Mouse (Mus musculus): Measurements from ENCODE around the gene Rasl11b.
A peak's percentile ranks its signal among the peaks of the same experiment; 100 is the strongest.

The Rasl11b gene

GRCm38 (mm10) chr5:74161297-74161926, 33.7 kb upstream of the Rasl11b start:
- H3K36me3 ChIP-seq (ENCODE audit: insufficient read depth, low read length), result no peaks in the 10 kb centered on the region
- peaks cover 11% of the 10 kb centered on the region; the same call in 1 of the 2 replicates for H3K27me3 ChIP-seq (ENCODE audit: insufficient read depth, low read length)
- TF ChIP-seq NANOG (IDR thresholded peaks at IDR 0.05; ENCODE audit: borderline replicate concordance, low read length) (no peak), POU5F1 (IDR thresholded peaks at IDR 0.05; ENCODE audit: borderline replicate concordance, low read length) (no peak), CTCF (conservative IDR thresholded peaks at IDR 0.05; ENCODE audit: low read length) (no peak)
- H3K4me1 ChIP-seq (replicated peaks; ENCODE audit: low read depth, low read length), result peaks cover 12% of the 10 kb centered on the region
- H3K4me3 ChIP-seq (replicated peaks; ENCODE audit: low read length), result peak overlapping the region; percentile 57
- no peaks in the 10 kb centered on the region; the same call in 1 of the 2 replicates for H3K9me3 ChIP-seq (ENCODE audit: low read length)

DNA sequence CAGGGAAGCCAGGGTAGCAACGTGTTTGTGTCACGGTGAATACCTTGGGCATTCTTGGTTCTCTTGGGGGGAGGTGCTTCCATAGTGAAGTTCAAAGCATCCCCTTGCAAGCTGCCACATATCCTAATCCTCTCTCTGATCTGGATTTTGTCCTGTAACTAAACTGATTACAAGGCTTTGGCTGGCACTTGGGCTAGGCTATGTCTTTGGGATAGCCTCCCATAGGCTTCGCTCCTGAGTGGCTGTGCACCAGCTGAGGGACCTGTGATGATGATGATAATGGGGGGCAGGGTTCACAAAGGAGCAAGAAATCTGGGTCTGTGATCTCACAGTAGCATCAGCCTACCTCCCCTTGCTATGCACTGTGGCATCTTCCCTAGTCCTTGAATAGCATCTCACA, 33.1 kb upstream of the Rasl11b start:
- peaks cover 12% of the 10 kb centered on the region for H3K4me1 ChIP-seq (replicated peaks; ENCODE audit: low read depth, low read length)
- H3K27me3 ChIP-seq (ENCODE audit: insufficient read depth, low read length), result peaks cover 11% of the 10 kb centered on the region; the same call in 1 of the 2 replicates
- no peaks in the 10 kb centered on the region for H3K36me3 ChIP-seq (ENCODE audit: insufficient read depth, low read length)
- TF ChIP-seq POU5F1 (IDR thresholded peaks at IDR 0.05; ENCODE audit: borderline replicate concordance, low read length) (no peak), CTCF (conservative IDR thresholded peaks at IDR 0.05; ENCODE audit: low read length) (no peak), NANOG (IDR thresholded peaks at IDR 0.05; ENCODE audit: borderline replicate concordance, low read length) (no peak)
- H3K9me3 ChIP-seq (ENCODE audit: low read length), result no peaks in the 10 kb centered on the region; the same call in 1 of the 2 replicates
- peak overlapping the region; percentile 57 for H3K4me3 ChIP-seq (replicated peaks; ENCODE audit: low read length)

GRCm38 (mm10) chr5:74163141-74163540, 31.9 kb upstream of the Rasl11b start:
- TF ChIP-seq NANOG (IDR thresholded peaks at IDR 0.05; ENCODE audit: borderline replicate concordance, low read length), result no peak
- no peak for TF ChIP-seq CTCF (conservative IDR thresholded peaks at IDR 0.05; ENCODE audit: low read length)
- TF ChIP-seq POU5F1 (IDR thresholded peaks at IDR 0.05; ENCODE audit: borderline replicate concordance, low read length), result no peak
- Histone ChIP-seq H3K4me3 (replicated peaks; ENCODE audit: low read length) (no peak overlapping the region), H3K4me1 (replicated peaks; ENCODE audit: low read depth, low read length) (peaks cover 12% of the 10 kb centered on the region), H3K9me3 (ENCODE audit: low read length) (no peaks in the 10 kb centered on the region; the same call in 1 of the 2 replicates), H3K27me3 (ENCODE audit: insufficient read depth, low read length) (peaks cover 11% of the 10 kb centered on the region; the same call in 1 of the 2 replicates), H3K36me3 (ENCODE audit: insufficient read depth, low read length) (no peaks in the 10 kb centered on the region)

DNA sequence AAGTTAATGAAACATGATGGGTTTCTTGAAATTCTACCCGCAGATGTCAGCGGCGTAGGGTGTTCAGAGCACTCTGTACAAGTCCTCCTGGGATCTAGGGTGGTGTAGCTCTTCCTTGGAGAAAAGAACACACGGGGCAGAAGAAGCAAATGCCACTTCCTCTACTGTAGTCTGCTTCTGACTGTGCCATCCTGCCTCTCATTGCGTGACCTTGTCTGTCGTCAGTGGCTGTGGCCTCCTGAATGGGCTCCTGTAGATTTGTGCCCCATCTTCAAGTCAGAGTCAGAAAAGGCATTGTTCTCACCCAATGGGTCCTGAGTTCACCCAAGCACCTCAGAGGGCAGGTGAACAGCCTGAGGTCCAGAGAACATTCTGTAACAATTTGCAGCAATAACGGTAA, 30.5 kb upstream of the Rasl11b start:
- TF ChIP-seq NANOG (IDR thresholded peaks at IDR 0.05; ENCODE audit: borderline replicate concordance, low read length), result no peak
- TF ChIP-seq POU5F1 (IDR thresholded peaks at IDR 0.05; ENCODE audit: borderline replicate concordance, low read length), result no peak
- no peak for TF ChIP-seq CTCF (conservative IDR thresholded peaks at IDR 0.05; ENCODE audit: low read length)
- Histone ChIP-seq H3K27me3 (ENCODE audit: insufficient read depth, low read length) (peaks cover 11% of the 10 kb centered on the region; the same call in 1 of the 2 replicates), H3K9me3 (ENCODE audit: low read length) (no peaks in the 10 kb centered on the region), H3K36me3 (ENCODE audit: insufficient read depth, low read length) (no peaks in the 10 kb centered on the region), H3K4me1 (replicated peaks; ENCODE audit: low read depth, low read length) (peaks cover 11% of the 10 kb centered on the region), H3K4me3 (replicated peaks; ENCODE audit: low read length) (no peak overlapping the region)

DNA sequence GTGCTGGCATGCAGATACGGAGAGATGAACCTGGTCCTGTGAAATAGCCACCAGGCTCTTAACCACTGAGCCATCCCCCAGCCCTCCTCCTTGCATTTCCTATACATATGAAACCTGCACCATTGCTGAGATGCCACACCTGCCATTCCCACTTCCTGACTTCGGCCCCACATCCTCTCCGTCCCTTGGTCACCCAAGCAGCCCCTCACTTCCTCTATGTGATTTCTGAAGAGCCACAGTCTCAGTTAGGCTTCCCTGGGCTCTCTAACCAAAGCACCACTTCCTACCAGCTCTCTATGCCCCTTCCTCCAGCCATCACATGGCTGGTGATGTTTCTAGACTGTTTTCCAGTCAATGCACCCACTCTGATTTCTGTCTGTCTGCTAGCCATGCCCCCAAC, 28.4 kb upstream of the Rasl11b start:
- H3K9me3 ChIP-seq (ENCODE audit: low read length), result no peaks in the 10 kb centered on the region
- H3K4me1 ChIP-seq (replicated peaks; ENCODE audit: low read depth, low read length), result peaks cover 2% of the 10 kb centered on the region; the same call in 1 of the 2 replicates
- no peak overlapping the region for H3K4me3 ChIP-seq (replicated peaks; ENCODE audit: low read length)
- H3K27me3 ChIP-seq (ENCODE audit: insufficient read depth, low read length), result peaks cover 11% of the 10 kb centered on the region; the same call in 1 of the 2 replicates
- no peaks in the 10 kb centered on the region for H3K36me3 ChIP-seq (ENCODE audit: insufficient read depth, low read length)
- no peak for TF ChIP-seq CTCF (conservative IDR thresholded peaks at IDR 0.05; ENCODE audit: low read length)
- TF ChIP-seq NANOG (IDR thresholded peaks at IDR 0.05; ENCODE audit: borderline replicate concordance, low read length), result no peak
- no peak for TF ChIP-seq POU5F1 (IDR thresholded peaks at IDR 0.05; ENCODE audit: borderline replicate concordance, low read length)

DNA sequence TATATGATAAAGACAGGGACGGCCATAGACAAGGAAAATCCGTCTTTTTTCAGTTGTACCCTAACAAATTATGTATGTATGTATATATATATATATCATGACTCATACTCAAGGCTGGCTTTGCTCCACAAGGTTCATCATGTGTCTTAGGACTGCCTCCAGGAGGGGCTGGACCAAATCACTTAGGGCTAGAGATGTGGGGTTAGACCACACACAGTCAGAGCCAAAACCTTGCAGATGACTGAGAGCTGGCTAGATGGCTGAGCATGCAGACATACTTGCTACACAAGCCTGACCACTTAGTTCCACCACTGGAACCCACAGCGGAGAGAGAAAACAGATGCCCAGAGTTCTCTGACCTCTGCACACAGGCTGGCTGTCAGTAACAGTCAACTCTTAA, 27.0 kb upstream of the Rasl11b start:
- no peak for TF ChIP-seq POU5F1 (IDR thresholded peaks at IDR 0.05; ENCODE audit: borderline replicate concordance, low read length)
- no peak for TF ChIP-seq CTCF (conservative IDR thresholded peaks at IDR 0.05; ENCODE audit: low read length)
- TF ChIP-seq NANOG (IDR thresholded peaks at IDR 0.05; ENCODE audit: borderline replicate concordance, low read length), result no peak
- H3K4me1 ChIP-seq (replicated peaks; ENCODE audit: low read depth, low read length), result peaks cover 1% of the 10 kb centered on the region

GRCm38 (mm10) chr5:74171768-74172167, 23.3 kb upstream of the Rasl11b start:
- Histone ChIP-seq H3K4me3 (replicated peaks; ENCODE audit: low read length) (no peak overlapping the region), H3K9me3 (ENCODE audit: low read length) (no peaks in the 10 kb centered on the region), H3K4me1 (replicated peaks; ENCODE audit: low read depth, low read length) (peaks cover 11% of the 10 kb centered on the region), H3K27me3 (ENCODE audit: insufficient read depth, low read length) (no peaks in the 10 kb centered on the region), H3K36me3 (ENCODE audit: insufficient read depth, low read length) (no peaks in the 10 kb centered on the region)
- TF ChIP-seq POU5F1 (IDR thresholded peaks at IDR 0.05; ENCODE audit: borderline replicate concordance, low read length), result no peak

More for the DNA sequence above, 27.0 kb upstream of the Rasl11b start:
- Histone ChIP-seq H3K4me3 (replicated peaks; ENCODE audit: low read length) (no peak overlapping the region), H3K27me3 (ENCODE audit: insufficient read depth, low read length) (0 out of 2 replicates have a peak, but pooled peaks cover 5% of the 10 kb centered on the region), H3K36me3 (ENCODE audit: insufficient read depth, low read length) (no peaks in the 10 kb centered on the region), H3K9me3 (ENCODE audit: low read length) (no peaks in the 10 kb centered on the region)

DNA sequence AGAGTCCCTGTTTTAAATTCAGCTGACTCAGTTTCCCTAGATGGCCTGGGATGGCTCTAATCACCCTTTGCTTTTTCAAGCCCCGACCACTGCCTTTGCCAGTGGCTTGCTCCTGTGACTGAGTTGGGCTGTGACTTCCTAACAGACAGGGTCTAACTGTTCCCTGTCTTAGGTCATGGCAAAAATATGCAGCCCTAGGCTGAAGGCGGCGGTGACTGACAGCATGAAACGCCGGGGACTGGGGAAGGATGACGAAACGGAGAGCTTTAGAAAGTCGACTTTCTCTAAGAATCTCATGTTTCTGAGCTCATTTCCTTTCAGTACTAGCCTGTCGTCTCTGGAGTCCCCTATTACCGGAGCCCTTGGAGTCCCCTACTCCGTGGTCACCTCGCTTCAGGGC, 22.9 kb upstream of the Rasl11b start:
- H3K9me3 ChIP-seq (ENCODE audit: low read length), result no peaks in the 10 kb centered on the region
- TF ChIP-seq POU5F1 (IDR thresholded peaks at IDR 0.05; ENCODE audit: borderline replicate concordance, low read length) (no peak), CTCF (conservative IDR thresholded peaks at IDR 0.05; ENCODE audit: low read length) (no peak), NANOG (IDR thresholded peaks at IDR 0.05; ENCODE audit: borderline replicate concordance, low read length) (no peak)
- H3K36me3 ChIP-seq (ENCODE audit: insufficient read depth, low read length), result no peaks in the 10 kb centered on the region
- peaks cover 16% of the 10 kb centered on the region for H3K4me1 ChIP-seq (replicated peaks; ENCODE audit: low read depth, low read length)
- no peak overlapping the region for H3K4me3 ChIP-seq (replicated peaks; ENCODE audit: low read length)
- H3K27me3 ChIP-seq (ENCODE audit: insufficient read depth, low read length), result no peaks in the 10 kb centered on the region

Measured in E14TG2a.4 (cell line).